Mouse (Mus musculus): ENCODE data around the gene Cst6.
"Not testable (repeated sequence)": the region's sequence is repeated elsewhere in the genome, so short reads cannot be mapped to it uniquely, and the experiment has no call there.

The Cst6 gene

DNA sequence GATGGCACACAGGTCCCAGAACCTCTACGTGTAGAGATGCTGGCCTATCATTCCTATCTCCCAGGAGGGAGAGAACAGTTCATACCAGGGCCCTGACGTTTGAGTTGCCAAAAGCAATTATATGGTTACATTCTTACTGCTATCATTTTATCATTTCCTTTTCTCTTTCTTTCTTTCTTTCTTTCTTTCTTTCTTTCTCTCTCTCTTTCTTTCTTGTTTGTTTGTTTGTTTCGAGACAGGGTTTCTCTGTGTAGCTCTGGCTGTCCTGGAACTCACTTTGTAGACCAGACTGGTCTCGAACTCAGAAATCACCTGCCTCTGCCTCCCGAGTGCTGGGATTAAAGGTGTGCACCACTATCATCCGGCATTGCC is at the start of gene Cst6:
TSS of gene Cst6 (minus strand) at position 73 of the 372 bp plus-strand sequence.
- in situ Hi-C loops (cut with MboI, MseI): not testable (repeated sequence)

DNA sequence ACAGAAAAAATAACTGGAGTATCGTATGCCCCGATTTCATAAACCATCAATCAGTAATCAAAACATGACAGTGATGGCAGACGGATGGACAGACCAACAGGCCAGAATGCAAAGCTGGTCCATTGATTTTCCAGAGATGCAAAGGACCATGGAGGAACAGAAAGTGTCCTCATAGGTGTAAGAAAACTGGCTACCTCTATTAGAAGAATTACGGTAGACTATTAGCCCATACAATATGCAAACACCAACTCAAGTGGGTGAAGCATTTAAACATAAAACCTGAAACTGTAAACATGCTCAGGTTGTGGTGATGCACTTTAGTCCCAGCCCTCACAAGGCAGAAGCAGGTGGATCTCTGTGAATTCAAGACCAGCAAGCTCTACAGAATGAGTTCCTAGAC is 46.0 kb upstream of the Cst6 start:
- in situ Hi-C loops (cut with MboI, MseI): no loop called here

DNA sequence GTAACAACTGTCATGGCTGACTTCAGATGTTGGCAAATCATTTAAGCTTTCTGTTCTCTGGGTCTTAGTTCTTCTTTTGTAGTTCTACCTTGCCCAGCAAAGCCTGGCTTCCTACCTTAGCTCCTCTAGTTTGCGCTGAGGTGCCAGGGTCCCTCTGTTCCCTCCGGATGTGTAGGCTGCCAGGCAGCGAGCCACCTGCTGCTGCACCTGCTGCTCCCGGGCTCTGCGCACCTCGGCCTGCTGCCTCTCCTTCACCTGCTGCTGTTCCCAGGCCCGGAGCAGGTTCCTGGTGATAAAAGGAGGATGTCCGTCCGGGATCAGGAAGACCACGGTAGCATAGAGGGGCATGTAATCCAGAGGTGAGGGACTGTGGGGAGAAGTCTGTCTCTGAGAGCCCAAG is 44.8 kb upstream of the Cst6 start:
- in situ Hi-C loops (cut with MboI, MseI): no loop called here

DNA sequence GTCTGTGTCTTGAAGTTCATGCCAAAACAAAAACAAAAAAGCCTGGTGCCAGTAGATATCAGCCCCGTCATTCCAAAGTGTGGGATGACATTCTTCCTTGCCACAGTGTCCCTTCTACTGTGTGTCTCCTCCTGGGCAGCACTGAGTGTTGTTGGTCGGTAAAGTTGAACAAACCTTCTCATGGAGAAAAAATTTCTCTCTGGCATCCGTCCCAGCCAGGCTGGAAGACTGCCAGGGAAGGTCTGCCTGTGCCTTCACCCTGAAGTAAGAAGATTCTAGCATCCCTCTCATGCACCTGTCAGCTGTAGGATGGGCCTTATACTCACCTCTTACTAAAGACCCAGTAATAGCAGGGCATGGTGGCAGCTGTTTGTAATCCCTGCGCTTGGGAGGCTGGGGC is 43.5 kb upstream of the Cst6 start:
- in situ Hi-C loops (cut with MboI, MseI): no loop called here

DNA sequence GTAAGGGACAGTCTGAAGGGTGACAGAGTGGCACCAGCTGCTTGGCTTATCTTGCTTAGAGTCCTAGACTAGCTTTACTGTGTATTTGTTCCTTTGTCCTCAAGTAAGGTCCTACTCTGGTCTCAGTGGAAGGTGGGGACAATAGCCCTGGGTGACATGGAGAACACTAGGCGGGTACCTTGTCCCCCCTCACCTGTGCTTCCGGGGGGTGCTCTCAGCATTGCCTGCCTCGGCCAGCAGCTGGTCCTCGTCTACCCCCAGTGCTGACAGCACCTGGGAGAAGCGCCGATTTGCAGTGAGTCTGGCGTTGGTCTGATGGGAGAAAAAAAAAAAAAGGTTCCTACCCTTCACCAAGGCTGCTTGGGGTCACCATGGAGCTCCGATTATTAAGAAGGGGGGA is 41.0 kb upstream of the Cst6 start:
- in situ Hi-C loops (cut with MboI, MseI): no loop called here

DNA sequence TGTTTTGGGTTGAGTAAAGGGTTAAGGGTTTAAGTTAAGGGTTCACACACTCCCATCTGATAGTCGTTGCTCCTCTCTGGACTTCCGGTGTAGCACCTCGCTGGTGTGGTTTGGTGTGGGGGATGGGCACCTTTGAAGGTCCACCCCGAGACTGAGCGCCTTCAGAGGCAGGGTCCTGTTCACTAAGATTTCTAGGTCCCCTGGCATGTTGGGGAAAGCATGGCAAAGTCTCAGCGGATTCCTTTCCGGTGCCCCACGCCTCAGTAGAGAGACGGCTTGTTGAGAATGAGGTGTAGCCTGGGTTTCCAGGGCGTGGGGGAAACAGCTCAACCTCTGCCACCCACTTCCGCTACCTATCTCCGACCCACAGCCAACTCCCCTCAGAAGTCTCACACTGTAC is 40.3 kb upstream of the Cst6 start:
- in situ Hi-C loops (cut with MboI, MseI): no loop called here

DNA sequence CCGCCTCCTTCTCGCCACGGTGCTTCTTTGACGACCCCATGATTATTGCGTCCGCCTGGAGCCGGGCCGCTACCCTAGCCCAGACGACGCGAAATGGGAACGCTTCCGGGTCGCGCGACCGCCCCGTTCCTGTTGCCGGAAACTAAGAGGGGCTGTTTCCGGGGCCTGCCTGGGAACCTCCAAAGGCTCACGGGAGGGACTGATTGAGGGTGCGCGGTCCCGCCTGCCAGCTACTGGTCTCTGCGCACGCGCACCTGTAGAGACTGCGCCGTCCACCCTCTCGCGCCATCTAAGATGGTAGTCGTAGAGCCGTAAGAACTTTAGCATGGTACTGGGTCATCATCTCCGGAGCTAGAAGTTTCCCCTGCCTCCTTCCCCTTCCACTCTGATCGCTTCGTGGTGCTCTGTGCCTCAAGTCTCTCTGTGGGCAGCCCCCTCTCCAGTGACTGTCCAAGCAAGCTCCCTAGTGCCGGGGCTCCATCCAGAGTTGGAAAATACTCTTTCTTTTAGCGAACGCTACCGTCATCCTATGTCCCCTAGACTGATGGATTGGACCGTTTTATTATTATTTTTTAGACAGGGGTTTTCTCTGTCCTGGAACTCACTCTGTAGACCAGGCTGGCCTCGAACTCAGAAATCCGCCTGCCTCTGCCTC is 39.3 kb upstream of the Cst6 start, which contains the start of gene Sart1:
TSS of gene Sart1 (minus strand) at position 116 of the 655 bp plus-strand sequence.
- in situ Hi-C loops (cut with MboI, MseI): no loop called here

DNA sequence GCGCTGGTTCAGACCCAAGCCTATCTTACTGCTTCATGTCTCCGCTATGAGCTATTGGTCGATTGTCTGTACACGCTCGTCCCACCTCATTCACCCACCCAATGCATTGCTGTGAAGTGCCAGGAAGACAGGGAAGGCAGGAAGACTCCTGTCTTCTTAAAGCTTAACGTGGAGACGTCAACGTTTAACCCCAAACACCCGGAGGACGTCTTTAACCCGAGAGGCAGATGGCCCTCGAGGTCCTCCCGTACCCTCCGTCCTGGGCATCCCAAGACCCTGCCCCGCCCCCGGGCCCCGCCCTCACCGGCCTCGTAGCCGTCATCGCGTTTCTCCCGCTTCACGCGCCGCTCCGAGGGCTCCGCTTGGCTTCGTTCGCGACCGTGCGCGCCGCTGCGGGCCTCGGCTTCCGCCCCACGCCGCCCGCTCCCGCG is 38.7 kb upstream of the Cst6 start:
- in situ Hi-C loops (cut with MboI, MseI): no loop called here

DNA sequence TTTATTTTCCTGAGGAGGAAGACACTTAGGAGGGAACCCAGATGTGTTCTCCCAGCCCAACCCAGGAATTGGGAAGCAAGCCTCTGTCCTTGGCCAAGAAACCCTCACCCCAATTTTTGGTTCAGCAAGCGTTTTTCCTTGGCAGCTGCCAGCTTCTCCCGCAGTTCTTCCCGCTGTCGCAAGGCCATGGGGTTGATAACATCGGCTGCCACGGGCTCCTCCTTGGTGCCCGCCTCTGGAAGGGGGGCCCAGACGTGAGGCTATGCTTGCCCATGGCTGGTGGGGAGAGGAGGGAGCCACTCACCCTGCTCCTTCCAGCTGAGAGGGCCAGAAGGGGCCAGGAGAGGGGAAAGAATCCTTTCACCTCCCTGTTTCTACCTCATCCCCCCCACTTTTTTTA is 35.3 kb upstream of the Cst6 start:
- in situ Hi-C loops (cut with MboI, MseI): no loop called here

DNA sequence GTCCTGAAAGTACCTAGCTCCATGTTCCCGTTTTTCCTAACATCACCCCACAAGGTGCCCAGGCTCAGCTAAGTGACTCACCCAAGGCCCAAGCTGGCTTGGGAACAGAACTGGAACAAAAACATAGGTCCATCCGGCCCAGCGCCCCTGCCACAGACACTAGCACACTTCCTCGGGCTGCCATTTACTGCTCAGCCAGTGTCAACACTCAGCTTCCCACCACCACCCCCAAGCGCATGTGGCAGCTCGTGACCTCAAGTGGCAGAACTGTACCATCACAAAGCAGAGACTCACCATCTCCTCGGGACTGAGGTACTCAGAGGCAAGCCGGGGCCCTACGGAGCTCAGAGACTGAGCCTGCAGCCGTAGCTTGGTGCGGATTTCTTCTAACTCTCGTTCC is 34.0 kb upstream of the Cst6 start:
- in situ Hi-C loops (cut with MboI, MseI): no loop called here

DNA sequence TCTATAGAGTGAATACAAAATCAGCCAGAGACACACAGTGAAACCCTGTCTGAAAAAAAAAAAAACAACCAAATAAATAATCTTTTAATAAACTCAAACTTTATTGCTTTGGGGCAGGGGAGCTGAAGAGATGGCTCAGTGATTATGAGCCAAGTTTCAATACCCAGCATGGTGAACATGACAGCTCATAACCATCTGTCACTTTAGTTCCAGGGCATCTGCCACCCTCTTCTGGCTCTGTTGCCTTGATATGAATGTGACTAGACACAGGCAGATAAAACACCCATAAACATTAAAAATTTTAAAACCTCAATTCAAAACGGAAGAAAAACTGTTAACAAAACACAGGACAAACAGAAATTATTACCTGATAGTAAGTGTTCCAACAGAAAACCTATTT is 28.1 kb upstream of the Cst6 start:
- in situ Hi-C loops (cut with MboI, MseI): no loop called here

DNA sequence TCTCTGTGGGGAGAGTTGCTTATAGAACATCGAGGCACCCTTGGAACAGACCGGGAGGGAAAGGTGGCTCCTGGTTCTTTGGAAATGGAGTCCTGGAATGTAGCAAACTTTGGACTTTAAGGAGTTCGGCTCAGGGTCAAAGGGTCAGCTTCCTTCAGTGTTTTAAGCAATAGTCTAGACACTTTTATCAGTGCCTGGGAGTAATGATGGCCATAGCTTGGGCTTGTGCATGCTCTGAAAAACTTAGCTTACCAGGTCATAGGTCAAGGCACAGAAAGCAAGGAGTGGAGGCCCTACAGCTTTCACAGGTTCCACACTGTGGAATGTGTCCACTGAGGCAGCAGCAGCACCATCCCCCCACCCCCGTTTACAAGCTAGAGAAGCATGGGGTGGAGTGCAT is 25.4 kb upstream of the Cst6 start:
- in situ Hi-C loops (cut with MboI, MseI): no loop called here

DNA sequence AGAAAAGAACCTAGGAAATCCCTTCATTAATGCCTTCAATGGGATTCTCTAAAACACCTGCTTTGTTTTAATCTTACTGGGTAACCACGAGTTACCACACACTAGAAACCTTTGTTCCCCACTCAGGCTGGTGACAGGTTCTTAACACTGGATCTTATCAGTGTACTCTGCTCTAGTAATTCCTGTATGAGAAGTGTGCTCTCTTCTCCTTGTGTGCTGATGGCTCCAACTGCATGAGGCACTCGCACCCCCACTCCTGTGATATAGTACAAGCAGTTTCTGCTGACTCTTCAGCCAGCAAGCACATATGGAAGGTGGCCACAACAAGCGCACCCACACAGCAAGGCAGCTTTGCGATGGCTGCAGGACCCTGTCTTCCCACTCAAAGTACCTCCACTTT is 24.8 kb upstream of the Cst6 start:
- in situ Hi-C loops (cut with MboI, MseI): no loop called here

DNA sequence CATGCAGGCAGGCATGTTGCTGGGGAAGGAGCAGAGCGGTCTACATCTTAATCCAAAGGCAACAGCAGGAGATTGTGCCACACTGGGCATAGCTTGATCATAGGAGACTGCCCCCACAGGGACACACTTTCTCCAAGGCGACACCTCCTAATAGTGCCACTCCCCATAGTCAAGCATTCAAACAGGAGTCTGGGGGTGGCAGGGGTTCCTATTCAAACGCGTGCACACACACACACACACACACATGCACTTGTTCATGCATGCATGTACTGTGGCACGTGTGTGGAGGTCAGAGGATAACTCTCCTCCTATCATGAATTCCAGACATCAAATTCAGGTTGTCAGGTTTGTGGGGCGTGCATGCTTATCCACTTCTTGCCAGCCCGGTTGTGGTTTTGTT is 23.4 kb upstream of the Cst6 start:
- in situ Hi-C loops (cut with MboI, MseI): no loop called here

DNA sequence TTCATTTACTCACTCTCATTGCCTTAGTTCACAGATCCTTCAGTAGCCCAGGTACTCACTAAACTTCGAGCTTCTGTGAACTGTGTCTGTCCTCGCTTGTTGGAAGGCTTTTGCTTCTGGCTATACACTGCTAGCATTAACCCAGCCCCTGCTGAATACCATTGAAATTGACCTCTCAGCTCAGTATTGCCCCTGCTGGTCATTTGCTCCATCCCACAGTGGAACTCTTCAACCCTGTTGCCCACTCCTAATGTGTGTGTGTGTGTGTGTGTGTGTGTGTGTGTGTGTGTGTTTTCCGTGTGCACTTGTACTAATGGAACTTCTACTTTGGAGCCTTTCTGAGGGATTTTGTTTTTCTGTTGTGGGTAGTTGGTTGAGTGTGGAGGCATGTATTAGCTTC is 21.6 kb upstream of the Cst6 start:
- in situ Hi-C loops (cut with MboI, MseI): no loop called here

DNA sequence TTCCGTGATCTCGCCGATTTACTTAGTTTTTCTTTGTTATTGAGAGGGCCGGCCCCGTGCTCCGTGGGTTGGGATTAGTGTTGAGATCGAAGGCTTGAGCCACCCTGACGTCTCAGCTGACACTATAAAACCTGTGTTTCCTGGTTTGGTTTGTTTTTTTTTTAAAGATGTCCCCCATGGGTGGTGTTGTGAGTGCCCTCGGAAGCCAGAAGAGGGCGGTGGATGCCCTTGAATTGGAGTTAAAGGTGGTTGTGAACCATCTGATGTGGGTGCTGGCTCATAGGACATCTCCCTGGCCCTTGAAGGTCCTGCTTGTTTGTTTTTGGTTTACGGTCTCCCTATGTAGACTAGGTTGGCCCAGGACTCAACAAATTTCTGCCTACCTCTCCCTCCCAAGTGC is 18.1 kb upstream of the Cst6 start:
- in situ Hi-C loops (cut with MboI, MseI): no loop called here

DNA sequence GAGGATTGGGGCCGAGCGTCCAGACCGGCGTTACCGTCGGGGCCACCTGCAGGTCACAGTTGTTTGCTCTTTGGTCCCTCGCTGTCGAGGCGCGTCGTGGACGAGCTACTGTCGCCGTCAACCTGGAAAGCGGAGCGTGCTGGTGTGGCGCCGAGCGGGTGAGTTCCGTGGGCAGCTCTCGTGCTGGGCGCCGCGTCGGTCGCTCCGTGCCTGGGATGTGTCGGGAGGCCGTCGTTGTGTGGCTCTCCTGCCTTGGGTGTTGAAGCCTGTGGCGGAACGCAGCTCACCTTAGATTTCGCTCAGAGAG is 17.6 kb upstream of the Cst6 start, which contains the start of gene Banf1:
TSS of gene Banf1 (minus strand) at position 116 of the 307 bp plus-strand sequence.
- in situ Hi-C loops (cut with MboI, MseI): no loop called here

DNA sequence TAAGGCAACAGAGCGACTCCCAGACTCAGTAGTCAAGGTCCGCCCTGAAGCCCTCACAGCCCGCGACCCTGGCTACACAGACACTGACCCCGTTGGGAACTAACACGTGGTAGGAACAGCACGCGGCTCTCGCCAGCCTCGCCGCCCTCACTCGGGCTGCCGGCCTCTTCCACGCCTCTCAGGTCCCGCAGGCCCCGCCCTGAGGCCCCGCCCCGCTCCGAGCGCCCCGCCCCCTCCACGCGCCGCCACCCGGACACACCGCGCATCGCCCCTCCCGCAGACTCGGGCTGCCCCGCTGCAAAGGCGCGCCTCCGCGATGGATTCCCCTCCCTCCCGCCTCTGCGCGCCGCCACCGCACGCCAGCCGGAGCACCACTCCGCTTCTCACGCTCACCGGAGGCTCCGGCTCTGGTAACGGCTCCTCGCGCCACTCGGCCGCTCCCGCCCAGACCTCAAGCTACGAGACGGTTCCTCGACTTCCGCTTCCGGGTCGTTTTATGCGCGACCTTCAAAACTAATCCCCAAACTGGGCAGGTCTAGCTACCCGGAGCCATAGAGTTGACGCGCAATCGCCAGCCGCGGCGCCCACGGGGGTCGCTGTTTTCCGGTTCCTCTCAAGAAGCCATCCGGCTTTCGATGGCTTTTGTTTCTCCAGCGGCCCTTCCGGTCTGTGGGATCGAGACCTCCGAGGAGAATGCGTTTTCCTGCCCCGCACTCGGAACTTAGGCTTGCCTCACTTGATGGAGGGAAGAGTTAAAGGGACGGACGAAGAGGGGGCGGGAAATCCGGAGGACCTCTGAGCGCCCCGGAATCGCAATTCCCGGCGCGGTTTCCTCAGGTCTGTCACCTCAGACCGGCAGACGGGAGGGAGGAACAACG is 17.0 kb upstream of the Cst6 start, which contains the start of gene Eif1ad:
TSS of gene Eif1ad (plus strand) at position 567 of the 878 bp plus-strand sequence.
- in situ Hi-C loops (cut with MboI, MseI): no loop called here

DNA sequence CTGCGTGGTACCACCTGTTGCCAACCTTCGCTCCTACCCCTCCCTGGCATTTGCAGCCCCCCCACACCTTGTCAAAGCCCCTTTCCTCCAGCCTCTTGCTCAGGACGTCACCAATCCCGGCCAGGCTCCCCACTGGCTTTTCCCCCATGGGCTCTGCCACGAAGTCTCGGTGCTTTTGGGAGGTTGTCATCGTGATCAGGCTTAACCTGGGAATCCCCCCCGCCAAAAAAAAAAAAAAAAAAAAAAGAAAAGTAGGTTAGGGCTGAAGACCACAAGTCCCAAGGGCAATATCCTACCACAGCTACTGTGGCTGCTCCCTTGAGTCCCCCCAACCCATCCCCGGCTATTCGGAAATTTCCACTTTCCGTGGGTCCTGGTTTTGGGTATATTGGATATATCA is 16.4 kb upstream of the Cst6 start:
- in situ Hi-C loops (cut with MboI, MseI): no loop called here

DNA sequence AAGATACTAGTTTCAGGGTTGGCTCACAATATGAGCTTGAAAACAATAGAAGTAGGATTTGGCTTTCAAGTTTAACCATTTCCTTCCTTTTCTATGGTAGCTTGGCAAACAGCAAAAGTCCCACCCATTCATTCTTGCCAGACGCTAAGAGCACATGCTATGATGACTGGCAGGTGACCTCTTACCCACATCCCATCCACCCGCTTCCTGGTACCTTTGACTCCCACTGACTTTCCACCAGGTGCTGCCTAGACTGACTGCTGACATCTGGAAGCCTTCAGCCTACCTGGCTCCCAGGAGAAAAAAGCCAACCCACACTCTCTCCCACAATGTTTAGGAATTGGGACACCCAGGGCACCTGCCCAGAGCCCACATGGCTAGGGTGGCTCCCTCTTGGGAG is 14.8 kb upstream of the Cst6 start:
- in situ Hi-C loops (cut with MboI, MseI): no loop called here

DNA sequence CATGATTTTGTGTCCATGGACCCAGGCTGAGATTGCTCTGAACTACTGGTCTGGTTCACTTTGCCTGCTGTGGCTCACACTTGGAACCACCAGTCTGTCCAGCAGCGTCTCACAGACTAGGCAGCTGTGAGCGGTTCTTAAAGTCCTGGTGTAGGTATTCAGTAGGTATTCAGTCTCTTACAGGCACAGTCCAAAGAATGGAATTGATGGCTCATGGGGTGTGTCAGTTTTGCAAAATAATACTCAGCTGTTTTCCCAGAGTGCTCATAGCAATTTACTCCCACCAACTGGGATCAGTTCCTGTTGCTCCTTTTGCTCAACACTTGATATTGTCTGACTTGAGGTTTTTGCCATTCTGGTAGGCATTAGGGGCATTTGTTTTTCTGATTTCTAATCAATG is 12.8 kb upstream of the Cst6 start:
- in situ Hi-C loops (cut with MboI, MseI): no loop called here

DNA sequence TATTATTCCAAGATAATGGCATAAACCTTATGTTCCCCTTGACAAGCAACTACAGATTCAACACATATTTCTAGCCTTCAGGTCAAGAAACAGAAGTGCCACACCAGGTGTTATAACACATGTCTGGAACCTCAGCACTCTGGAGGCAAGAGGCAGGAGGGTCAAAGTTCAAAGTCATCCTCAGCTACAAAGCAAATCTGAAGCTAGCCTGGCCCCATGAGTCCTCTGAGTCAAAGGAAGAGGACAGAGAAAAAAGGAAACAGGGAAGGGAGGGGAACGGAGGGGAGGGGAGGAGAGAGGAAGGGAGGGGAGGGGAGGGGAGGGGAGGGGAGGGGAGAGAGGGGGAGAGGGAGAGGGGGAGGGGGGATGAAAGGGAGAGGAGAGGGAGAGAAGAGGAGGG is 6.7 kb upstream of the Cst6 start:
- in situ Hi-C loops (cut with MboI, MseI): no loop called here

DNA sequence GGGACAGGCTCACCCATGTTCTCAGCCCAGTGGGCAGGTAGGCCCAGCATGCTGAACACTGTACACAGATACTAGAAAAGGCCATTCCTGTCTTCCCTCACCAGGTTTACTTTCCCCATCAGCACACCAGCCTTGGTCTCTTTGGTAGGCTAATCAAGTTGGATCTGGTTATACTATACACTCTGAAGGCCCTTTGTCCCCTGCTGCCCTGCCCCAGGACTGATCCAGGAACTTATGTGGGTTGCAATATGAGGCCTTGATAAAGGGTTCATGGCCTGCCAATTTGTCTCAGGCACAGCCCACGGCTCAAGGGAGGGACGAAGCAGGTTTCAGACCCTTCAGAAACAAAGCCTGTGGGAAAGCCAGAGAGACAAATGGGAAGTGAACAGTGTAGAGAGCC is 4.2 kb upstream of the Cst6 start:
- in situ Hi-C loops (cut with MboI, MseI): no loop called here
